Mouse (Mus musculus): ENCODE measurements around the gene Lyg2.

DNA sequence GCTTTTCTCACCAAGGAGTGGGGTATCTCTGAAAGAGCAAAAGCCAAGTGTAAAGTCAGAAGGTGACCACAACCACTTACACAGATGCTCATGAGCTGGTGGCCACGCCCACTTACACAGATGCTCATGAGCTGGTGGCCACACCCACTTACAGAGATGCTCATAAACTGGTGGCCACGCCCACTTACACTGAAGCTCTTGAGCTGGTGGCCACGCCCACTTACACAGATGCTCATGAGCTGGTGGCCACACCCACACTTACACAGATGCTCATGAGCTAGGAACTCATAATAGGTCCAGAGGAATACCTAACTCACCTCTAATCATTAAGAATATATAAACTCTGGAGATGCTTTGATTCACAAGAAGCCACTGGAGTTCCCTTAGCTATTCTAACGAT, 31.8 kb downstream of the Lyg2 start:
- no peak for TF ChIP-seq CTCF (conservative IDR thresholded peaks at IDR 0.05; ENCODE audit: insufficient read depth, insufficient read length, low read depth, low read length)
- no peak for TF ChIP-seq POLR2A (IDR thresholded peaks at IDR 0.05; ENCODE audit: low read depth, low read length)

Data from kidney, adult 2 months (tissue).